In the genomic region with DNA sequence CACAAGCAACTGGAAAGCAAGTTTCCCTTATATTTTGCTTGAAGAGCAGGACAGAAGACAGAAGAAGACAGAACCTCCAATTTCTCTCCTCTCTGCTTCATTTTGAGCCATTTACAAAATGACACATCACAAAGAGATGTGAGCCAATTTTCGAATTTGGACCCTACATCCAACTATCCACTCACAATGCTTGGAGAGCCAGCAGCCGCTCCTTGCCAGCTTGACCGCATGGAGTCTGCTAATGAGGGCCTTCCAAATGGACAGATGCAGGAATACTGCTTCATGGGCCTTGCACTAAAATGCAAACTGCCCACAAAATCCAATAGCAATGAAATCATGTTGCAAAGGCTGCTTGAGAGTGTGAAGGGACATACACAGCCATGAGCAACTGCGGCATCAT, we compare ENCODE assay signal across 14 mouse cellular contexts. TPM values are rescaled to one million over a fixed set of nuclear protein-coding genes. Genes with fewer than 3 reads are reported as not detected.
DNase-seq lines count a peak whose midpoint lies in the region.
"Had no signal": no experiment of that assay in that cellular context is flagged by ENCODE, and none has a peak within 500 bp of the region (broad histone marks: within the 10 kb centered on the region; RNA-seq: fewer than 3 reads in every experiment).

No protein-coding gene starts in this region.

- peak; percentile 88 for DNase-seq in brain, adult 2 months (ENCODE audit: low read depth, low spot score)
- peak; percentile 69 for DNase-seq in cerebellum, adult 11-12 months
- DNase-seq in cerebellum, adult 9-10 months, result peak; percentile 77
- DNase-seq in cerebellum, postnatal 25 days, result peak; percentile 49 to 67
- DNase-seq in gastrocnemius, postnatal 4 days (ENCODE audit: low spot score in 2 of 2), result no peak
- no peak for DNase-seq in kidney, postnatal 25 days
- DNase-seq in urinary bladder, adult 18-20 months (ENCODE audit: low spot score in 2 of 2), result no peak
- DNase-seq: adrenal gland, postnatal 10 days; forebrain, postnatal 0 days; gastrocnemius, postnatal 25 days; heart, adult 11 months; heart, postnatal 36 days; kidney, adult 2 months had no signal

RNA-seq across cellular contexts. Expression of gene Kcnip4, which starts 47.2 kb away (rescaled TPM):
- total RNA-seq in gastrocnemius, postnatal 4 days (2021), result under 1 TPM; 0.65 to 0.74 TPM
- total RNA-seq: gastrocnemius, adult 18-20 months; heart, postnatal 36 days had no signal

Comparison
In these comparisons a context has a peak if more than half of its experiments do, and no peak if none do; other contexts are left out.
1. DNase-seq: peak in brain, adult 2 months (single experiment), cerebellum, adult 11-12 months (single experiment), cerebellum, adult 9-10 months (single experiment) and cerebellum, postnatal 25 days (2 of 2); none in gastrocnemius, postnatal 4 days (0 of 2), kidney, postnatal 25 days (0 of 2) and urinary bladder, adult 18-20 months (0 of 2).